Mouse (Mus musculus): ENCODE results near the gene Gm13287. TPM values are rescaled to one million over a fixed set of nuclear protein-coding genes. Genes with fewer than 3 reads are reported as not detected.
"Not testable (repeated sequence)": the region's sequence is repeated elsewhere in the genome, so short reads cannot be mapped to it uniquely, and the experiment has no call there.

The Gm13287 gene
- polyA plus RNA-seq (2015; fragmentation: Nextera tagmentation; extraction: Ambion mirVana), result not detected in 2 replicates

DNA sequence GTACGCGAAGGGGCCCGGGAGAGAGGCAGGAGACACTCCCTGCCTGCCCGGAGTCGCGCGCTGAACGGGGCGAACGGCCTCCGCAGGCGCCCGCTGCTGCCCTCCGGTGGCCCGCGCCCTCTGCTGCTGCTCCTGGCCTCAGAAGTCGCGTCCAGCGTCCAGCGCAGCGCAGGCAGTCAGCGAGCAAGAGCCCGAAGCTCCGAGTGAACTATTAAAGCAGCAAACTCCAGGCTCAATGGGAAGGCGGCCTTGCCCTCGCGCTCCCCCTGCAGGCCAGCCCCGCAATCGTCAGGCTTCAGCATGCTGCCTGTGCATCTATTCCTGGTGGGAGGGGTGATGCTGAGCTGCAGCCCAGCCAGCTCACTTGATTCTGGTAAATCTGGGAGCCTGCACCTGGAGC, at the start of gene Gm13287:
Gene Gm13287 (plus strand): TSS at position 301 of the 400 bp plus-strand sequence.
- H3K36me3 ChIP-seq; H3K9ac ChIP-seq; H3K4me2 ChIP-seq (replicated peaks); H3K4me3 ChIP-seq (replicated peaks); ATAC-seq (ENCODE audit: insufficient number of reproducible peaks, low FRiP score, low TSS enrichment, low read depth); H3K9me3 ChIP-seq (replicated peaks); H3K27ac ChIP-seq (replicated peaks); H3K27me3 ChIP-seq; H3K4me1 ChIP-seq: not testable (repeated sequence)
- no CpG with 5 or more reads among the region's 29 CpGs for whole genome bisulfite sequencing

DNA sequence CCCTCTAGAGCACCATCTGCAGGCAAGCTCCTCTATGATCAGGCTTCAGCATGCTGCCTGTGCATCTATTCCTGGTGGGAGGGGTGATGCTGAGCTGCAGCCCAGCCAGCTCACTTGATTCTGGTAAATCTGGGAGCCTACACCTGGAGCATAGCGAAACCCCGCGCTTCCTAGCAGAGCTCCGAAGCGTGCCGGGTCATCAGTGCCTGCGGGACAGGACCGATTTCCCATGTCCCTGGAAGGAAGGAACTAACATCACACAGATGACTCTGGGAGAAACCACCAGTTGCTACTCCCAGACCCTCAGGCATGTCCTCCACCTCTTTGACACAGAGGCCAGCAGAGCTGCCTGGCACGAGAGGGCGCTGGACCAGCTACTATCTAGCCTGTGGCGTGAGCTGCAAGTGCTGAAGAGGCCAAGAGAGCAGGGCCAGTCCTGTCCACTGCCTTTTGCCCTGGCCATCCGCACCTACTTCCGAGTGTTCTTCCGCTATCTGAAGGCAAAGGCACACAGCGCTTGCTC, 48.2 kb upstream of the Gm13287 start, which contains the start of gene Gm13271:
Gene Gm13271 (plus strand): TSS at position 51 of the 523 bp plus-strand sequence.
- H3K4me3 ChIP-seq (replicated peaks); H3K4me2 ChIP-seq (replicated peaks); H3K4me1 ChIP-seq; H3K9me3 ChIP-seq (replicated peaks); ATAC-seq (ENCODE audit: insufficient number of reproducible peaks, low FRiP score, low TSS enrichment, low read depth); H3K27me3 ChIP-seq; H3K9ac ChIP-seq; H3K36me3 ChIP-seq; H3K27ac ChIP-seq (replicated peaks): not testable (repeated sequence)
- WGBS, result 71% methylated on average over 15 of the region's 15 CpGs

DNA sequence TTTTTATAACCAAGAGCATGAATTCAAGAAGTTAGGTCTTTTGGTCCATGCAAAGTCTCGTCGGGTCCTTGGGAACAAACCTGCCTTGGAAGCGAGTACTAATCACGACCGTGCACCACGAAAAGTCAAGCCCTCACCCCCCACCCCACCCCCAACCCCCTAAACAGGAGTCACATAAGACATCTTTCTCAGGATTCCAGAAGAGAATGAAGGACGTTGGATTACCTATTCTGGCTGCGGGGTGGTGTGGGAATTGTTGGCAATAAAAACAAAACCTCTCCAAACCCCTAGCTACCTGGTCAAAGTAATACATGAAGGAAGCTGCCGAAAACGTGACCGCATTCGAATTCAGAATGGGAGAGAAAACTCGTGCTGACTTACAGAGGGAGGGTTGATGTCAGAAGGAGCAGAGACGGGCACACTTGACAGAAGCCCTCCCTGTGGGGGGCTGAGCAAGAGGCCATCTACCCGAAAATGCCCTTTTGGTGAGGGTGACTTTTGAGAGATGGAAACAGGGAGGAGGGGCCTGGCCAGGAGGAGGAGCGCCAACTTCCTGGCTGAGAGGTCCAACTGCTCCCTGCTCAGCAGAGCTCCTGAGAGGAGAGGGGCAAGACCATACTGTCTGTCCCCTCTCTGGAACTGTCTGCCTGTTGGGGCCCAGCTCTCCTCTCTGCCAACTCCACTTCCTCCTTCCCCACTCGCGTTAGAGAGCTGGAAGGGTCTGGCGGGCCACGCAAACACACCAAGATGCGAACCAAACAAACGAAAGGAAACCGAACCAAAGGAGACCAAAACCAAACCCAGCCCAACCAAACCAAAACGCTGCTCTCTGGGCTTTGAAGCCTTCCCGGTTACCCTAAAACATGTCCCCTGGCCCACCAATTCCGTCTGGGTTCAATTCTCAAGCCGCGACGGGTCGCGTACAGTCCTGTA, 46.2 kb upstream of the Gm13287 start:
- peak overlapping the region; percentile 56 for H3K4me3 ChIP-seq (replicated peaks)
- not testable (repeated sequence) for H3K36me3 ChIP-seq; H3K4me1 ChIP-seq; H3K9me3 ChIP-seq (replicated peaks); ATAC-seq (ENCODE audit: insufficient number of reproducible peaks, low FRiP score, low TSS enrichment, low read depth); H3K27me3 ChIP-seq
- H3K4me2 ChIP-seq (replicated peaks), result peak overlapping the region; percentile 70
- 8% methylated on average over 29 of the region's 31 CpGs for WGBS
- peak overlapping the region; percentile 98 for H3K27ac ChIP-seq (replicated peaks)
- peak overlapping the region; percentile 70 for H3K9ac ChIP-seq

DNA sequence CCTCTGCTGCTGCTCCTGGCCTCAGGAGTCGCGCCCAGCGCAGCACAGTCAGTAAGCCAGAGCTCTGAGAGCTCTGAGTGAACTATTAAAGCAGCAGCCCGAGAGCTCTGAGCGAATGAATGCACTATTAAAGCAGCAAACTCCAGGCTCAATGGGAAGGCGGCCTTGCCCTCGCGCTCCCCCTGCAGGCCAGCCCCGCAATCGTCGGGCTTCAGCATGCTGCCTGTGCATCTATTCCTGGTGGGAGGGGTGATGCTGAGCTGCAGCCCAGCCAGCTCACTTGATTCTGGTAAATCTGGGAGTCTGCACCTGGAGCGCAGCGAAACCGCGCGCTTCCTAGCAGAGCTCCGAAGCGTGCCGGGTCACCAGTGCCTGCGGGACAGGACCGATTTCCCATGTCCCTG, 45.4 kb upstream of the Gm13287 start:
- WGBS, result 0% methylated on average over 13 of the region's 21 CpGs
- not testable (repeated sequence) for H3K36me3 ChIP-seq; H3K27me3 ChIP-seq; H3K4me1 ChIP-seq; H3K9me3 ChIP-seq (replicated peaks)
- Histone ChIP-seq H3K27ac (replicated peaks) (peak overlapping the region; percentile 98), H3K4me2 (replicated peaks) (peak overlapping the region; percentile 70), H3K9ac (peak overlapping the region; percentile 70; the same call in 1 of the 2 replicates), H3K4me3 (replicated peaks) (peak overlapping the region; percentile 56)
- peak; percentile 99 for ATAC-seq (ENCODE audit: insufficient number of reproducible peaks, low FRiP score, low TSS enrichment, low read depth)

DNA sequence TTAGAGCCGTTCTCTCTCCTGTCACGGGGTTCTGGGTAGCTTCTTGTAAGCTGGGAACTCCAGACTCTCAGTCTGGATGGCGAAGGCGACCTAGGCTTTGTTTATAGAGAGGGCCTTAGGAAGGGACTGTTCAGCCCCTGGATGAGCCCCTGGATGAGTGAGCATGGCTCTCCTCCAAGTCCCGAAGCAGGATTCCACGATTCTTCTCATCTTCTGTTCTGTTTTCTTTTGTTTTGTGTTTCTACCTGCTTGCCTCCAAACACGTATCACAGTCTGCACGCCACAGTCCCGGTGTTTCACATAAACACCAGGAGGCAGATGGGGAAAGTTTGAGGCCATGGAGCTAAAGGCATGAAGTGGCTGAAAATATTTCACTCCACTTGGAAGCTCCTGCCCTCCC, 44.3 kb upstream of the Gm13287 start:
- ATAC-seq (ENCODE audit: insufficient number of reproducible peaks, low FRiP score, low TSS enrichment, low read depth); H3K9me3 ChIP-seq (replicated peaks); H3K27me3 ChIP-seq; H3K4me3 ChIP-seq (replicated peaks); H3K36me3 ChIP-seq; H3K9ac ChIP-seq; H3K4me1 ChIP-seq; H3K27ac ChIP-seq (replicated peaks); H3K4me2 ChIP-seq (replicated peaks): not testable (repeated sequence)
- 86% methylated on average over 9 of the region's 9 CpGs for WGBS

DNA sequence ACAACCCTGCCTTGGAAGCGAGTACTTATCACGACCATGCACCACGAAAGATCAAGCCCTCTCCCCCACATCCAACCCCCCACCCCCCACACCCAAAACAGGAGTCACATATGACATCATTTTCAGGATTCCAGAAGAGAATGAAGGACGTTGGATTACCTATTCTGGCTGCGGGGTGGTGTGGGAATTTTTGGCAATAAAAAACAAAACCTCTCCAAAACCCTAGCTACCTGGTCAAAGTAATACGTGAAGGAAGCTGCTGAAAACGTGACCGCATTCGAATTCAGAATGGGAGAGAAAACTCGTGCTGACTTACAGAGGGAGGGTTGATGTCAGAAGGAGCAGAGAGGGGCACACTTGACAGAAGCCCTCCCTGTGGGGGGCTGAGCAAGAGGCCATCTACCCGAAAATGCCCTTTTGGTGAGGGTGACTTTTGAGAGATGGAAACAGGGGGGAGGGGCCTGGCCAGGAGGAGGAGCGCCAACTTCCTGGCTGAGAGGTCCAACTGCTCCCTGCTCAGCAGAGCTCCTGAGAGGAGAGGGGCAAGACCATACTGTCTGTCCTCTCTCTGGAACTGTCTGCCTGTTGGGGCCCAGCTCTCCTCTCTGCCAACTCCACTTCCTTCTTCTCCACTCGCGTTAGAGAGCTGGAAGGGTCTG, 43.3 kb upstream of the Gm13287 start, which contains the start of gene Gm13283:
Gene Gm13283 (plus strand): TSS at position 510 of the 659 bp plus-strand sequence.
- not testable (repeated sequence) for H3K27me3 ChIP-seq; H3K4me1 ChIP-seq; H3K9me3 ChIP-seq (replicated peaks); ATAC-seq (ENCODE audit: insufficient number of reproducible peaks, low FRiP score, low TSS enrichment, low read depth); H3K9ac ChIP-seq; H3K36me3 ChIP-seq
- peak within 1 kb of the TSS; percentile 84 for H3K27ac ChIP-seq (replicated peaks)
- H3K4me3 ChIP-seq (replicated peaks), result peak within 1 kb of the TSS; percentile 43
- 13% methylated on average over 12 of the region's 14 CpGs for WGBS
- peak within 1 kb of the TSS; percentile 55 for H3K4me2 ChIP-seq (replicated peaks)

DNA sequence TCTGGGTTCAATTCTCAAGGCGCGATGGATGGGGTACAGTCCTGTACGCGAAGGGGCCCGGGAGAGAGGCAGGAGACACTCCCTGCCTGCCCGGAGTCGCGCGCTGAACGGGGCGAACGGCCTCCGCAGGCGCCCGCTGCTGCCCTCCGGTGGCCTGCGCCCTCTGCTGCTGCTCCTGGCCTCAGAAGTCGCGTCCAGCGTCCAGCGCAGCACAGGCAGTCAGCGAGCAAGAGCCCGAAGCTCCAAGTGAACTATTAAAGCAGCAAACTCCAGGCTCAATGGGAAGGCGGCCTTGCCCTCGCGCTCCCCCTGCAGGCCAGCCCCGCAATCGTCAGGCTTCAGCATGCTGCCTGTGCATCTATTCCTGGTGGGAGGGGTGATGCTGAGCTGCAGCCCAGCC, 42.6 kb upstream of the Gm13287 start:
- not testable (repeated sequence) for H3K4me1 ChIP-seq; ATAC-seq (ENCODE audit: insufficient number of reproducible peaks, low FRiP score, low TSS enrichment, low read depth); H3K36me3 ChIP-seq; H3K9me3 ChIP-seq (replicated peaks); H3K9ac ChIP-seq; H3K27me3 ChIP-seq
- peak overlapping the region; percentile 43 for H3K4me3 ChIP-seq (replicated peaks)
- H3K27ac ChIP-seq (replicated peaks), result peak overlapping the region; percentile 84
- under 1% methylated on average over 26 of the region's 28 CpGs for WGBS
- peak overlapping the region; percentile 55 for H3K4me2 ChIP-seq (replicated peaks)

DNA sequence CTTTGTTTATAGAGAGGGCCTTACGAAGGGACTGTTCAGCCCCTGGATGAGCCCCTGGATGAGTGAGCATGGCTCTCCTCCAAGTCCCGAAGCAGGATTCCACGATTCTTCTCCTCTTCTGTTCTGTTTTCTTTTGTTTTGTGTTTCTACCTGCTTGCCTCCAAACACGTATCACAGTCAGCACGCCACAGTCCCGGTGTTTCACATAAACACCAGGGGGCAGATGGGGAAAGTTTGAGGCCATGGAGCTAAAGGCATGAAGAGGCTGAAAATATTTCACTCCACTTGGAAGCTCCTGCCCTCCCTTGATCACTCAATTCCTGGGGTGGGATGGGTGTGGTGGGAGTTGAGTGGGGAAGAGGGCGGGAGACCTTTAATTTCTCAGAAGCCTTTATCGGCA, 41.3 kb upstream of the Gm13287 start:
- H3K9me3 ChIP-seq (replicated peaks); H3K27me3 ChIP-seq; H3K36me3 ChIP-seq; H3K4me1 ChIP-seq; H3K4me2 ChIP-seq (replicated peaks); H3K27ac ChIP-seq (replicated peaks); H3K4me3 ChIP-seq (replicated peaks); H3K9ac ChIP-seq; ATAC-seq (ENCODE audit: insufficient number of reproducible peaks, low FRiP score, low TSS enrichment, low read depth): not testable (repeated sequence)
- 63% methylated on average over 6 of the region's 8 CpGs for WGBS

DNA sequence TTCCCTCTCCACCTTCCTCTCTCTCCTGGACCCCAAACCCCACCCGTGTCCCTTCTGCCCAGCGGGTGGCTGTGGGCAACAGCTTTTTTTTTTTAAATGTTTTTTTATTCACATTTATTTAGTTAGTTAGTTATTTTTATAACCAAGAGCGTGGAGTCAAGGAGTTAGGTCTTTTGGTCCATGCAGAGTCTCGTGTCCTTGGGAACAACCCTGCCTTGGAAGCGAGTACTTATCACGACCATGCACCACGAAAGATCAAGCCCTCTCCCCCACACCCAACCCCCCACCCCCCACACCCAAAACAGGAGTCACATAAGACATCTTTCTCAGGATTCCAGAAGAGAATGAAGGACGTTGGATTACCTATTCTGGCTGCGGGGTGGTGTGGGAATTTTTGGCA, 40.7 kb upstream of the Gm13287 start:
- not testable (repeated sequence) for H3K9me3 ChIP-seq (replicated peaks); H3K27ac ChIP-seq (replicated peaks); H3K4me1 ChIP-seq; H3K4me2 ChIP-seq (replicated peaks); H3K4me3 ChIP-seq (replicated peaks); H3K9ac ChIP-seq; H3K27me3 ChIP-seq; H3K36me3 ChIP-seq; ATAC-seq (ENCODE audit: insufficient number of reproducible peaks, low FRiP score, low TSS enrichment, low read depth)
- WGBS, result 57% methylated on average over 9 of the region's 9 CpGs

DNA sequence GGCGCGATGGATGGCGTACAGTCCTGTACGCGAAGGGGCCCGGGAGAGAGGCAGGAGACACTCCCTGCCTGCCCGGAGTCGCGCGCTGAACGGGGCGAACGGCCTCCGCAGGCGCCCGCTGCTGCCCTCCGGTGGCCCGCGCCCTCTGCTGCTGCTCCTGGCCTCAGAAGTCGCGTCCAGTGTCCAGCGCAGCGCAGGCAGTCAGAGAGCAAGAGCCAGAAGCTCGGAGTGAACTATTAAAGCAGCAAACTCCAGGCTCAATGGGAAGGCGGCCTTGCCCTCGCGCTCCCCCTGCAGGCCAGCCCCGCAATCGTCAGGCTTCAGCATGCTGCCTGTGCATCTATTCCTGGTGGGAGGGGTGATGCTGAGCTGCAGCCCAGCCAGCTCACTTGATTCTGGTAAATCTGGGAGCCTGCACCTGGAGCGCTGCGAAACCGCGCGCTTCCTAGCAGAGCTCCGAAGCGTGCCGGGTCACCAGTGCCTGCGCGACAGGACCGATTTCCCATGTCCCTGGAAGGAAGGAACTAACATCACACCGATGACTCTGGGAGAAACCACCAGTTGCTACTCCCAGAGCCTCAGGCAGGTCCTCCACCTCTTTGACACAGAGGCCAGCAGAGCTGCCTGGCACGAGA, 39.6 kb upstream of the Gm13287 start:
- peak overlapping the region; percentile 50 for H3K4me2 ChIP-seq (replicated peaks)
- peak overlapping the region; percentile 75 for H3K27ac ChIP-seq (replicated peaks)
- not testable (repeated sequence) for ATAC-seq (ENCODE audit: insufficient number of reproducible peaks, low FRiP score, low TSS enrichment, low read depth); H3K9ac ChIP-seq; H3K27me3 ChIP-seq; H3K36me3 ChIP-seq; H3K9me3 ChIP-seq (replicated peaks); H3K4me1 ChIP-seq
- H3K4me3 ChIP-seq (replicated peaks), result peak overlapping the region; percentile 44
- WGBS, result 3% methylated on average over 37 of the region's 42 CpGs

DNA sequence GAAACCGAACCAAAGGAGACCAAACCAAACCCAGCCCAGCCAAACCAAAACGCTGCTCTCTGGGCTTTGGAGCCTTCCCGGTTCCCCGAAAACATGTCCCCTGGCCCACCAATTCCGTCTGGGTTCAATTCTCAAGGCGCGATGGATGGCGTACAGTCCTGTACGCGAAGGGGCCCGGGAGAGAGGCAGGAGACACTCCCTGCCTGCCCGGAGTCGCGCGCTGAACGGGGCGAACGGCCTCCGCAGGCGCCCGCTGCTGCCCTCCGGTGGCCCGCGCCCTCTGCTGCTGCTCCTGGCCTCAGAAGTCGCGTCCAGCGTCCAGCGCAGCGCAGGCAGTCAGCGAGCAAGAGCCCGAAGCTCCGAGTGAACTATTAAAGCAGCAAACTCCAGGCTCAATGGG, 29.5 kb upstream of the Gm13287 start, which contains the start of gene Gm13290:
Gene Gm13290 (plus strand): TSS at position 301 of the 400 bp plus-strand sequence.
- WGBS, result no CpG with 5 or more reads among the region's 32 CpGs

More for the DNA sequence above, 29.5 kb upstream of the Gm13287 start, which contains the start of gene Gm13290:
- not testable (repeated sequence) for H3K4me1 ChIP-seq; H3K36me3 ChIP-seq; H3K9ac ChIP-seq; H3K27ac ChIP-seq (replicated peaks); H3K4me3 ChIP-seq (replicated peaks); ATAC-seq (ENCODE audit: insufficient number of reproducible peaks, low FRiP score, low TSS enrichment, low read depth); H3K9me3 ChIP-seq (replicated peaks); H3K4me2 ChIP-seq (replicated peaks); H3K27me3 ChIP-seq
